Mouse (Mus musculus) G1E (cell line): ENCODE measurements around the gene Ddx59.

Experiments
- CTCF ChIP-seq: IDR thresholded peaks from 2 replicates; pipeline ENCODE4 v1.5.1; 2012; ENCODE audit warnings: low read depth, low read length, inconsistent platforms, mixed read lengths
- GATA1 ChIP-seq: IDR thresholded peaks from 2 replicates; pipeline ENCODE4 v1.6.1; 2012; ENCODE audit warnings: borderline replicate concordance, low read length, inconsistent platforms, mixed read lengths
- GATA2 ChIP-seq: IDR thresholded peaks from 2 replicates; pipeline ENCODE4 v1.6.1; 2012; ENCODE audit warnings: low read depth, low read length, inconsistent platforms, borderline replicate concordance
- POLR2AphosphoS5 ChIP-seq: IDR thresholded peaks from 2 replicates; pipeline ENCODE4 v1.6.1; 2012; ENCODE audit warnings: low read depth, low read length, inconsistent platforms; ENCODE audit not compliant: insufficient replicate concordance
- TAL1 ChIP-seq: conservative IDR thresholded peaks from 2 replicates; pipeline ENCODE4 v1.6.1; 2012; ENCODE audit warnings: low read depth, low read length, inconsistent platforms, mixed read lengths

DNA sequence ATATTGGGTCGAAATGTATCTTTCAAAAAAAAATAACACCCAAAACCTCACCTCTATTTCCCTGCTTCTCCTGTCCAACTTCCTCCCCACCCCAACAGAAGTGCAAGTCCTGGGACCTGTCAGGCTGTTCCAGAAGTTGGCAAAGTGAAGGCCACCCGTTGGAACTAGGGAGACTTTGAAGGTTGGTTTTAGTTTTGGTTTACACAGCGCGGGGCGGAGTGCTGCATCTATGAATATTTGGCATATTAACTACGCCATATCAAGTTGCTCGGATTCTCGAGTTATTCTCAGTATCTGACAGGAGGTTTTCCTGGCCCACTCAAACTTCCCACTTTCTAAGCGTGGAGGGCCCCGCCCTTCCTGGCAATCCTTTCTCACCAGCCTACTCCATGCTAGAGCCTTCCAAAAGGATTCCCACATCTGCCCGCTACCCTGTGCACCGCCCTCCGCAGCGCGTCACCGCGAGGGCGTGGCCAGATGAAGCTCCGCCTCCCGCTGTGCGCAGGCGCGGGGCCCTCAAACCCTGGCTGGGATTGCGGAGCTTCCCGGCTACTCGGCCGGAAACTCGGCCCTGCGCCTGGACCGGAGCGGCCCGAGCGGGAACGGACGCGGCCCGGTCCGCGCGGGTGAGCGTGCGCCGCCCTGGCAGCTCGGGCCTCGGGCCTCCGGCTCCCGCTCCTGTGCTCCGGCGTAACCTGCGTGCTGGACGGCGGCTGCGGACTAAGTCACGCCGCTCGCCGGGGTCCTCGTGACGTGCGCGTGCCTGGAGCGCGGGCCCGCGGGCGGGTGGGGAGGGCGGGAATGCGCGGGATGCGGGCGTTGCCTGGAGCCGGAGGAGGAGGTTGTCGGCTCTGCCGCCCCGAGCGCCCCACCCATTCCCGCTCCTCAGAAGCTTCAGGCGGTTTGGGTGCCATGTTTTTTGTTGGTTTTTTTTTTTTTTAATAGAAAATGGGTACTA, at the start of gene Ddx59:
- TF ChIP-seq CTCF (no peak), GATA1 (no peak), POLR2AphosphoS5 (no peak), TAL1 (no peak), GATA2 (no peak)
